Mouse (Mus musculus) hematopoietic stem cell, adult 5-6 weeks (primary cell): Measurements from ENCODE around the gene Mrgbp. TPM values are rescaled to one million over a fixed set of nuclear protein-coding genes. Genes with fewer than 3 reads are reported as not detected.

Experiments used
- ATAC-seq, 2 experiments: fragments of 125-278 bp in 1 of 2; replicated peaks in 1 of 2; 2 replicates each; pipeline ENCODE4 v1.8.0; 2016 to 2017; ENCODE audit warnings: inconsistent platforms in 2 of 2, mild to moderate bottlenecking in 2 of 2, moderate number of reproducible peaks in 2 of 2, low read depth in 1 of 2, moderate TSS enrichment in 1 of 2; ENCODE audit not compliant: low FRiP score in 2 of 2, poor library complexity in 2 of 2, severe bottlenecking in 2 of 2, insufficient read depth in 1 of 2, low TSS enrichment in 1 of 2
- total RNA-seq: library from RNA; stranded (forward); fragments of 172-1452, 232-1000 nt; gene quantifications from 2 replicates; pipeline ENCODE4 v1.2.3, GENCODE M21; 2017

Mrgbp gene
- total RNA-seq, 1 experiment from 2014 or later: 40.4 TPM

DNA sequence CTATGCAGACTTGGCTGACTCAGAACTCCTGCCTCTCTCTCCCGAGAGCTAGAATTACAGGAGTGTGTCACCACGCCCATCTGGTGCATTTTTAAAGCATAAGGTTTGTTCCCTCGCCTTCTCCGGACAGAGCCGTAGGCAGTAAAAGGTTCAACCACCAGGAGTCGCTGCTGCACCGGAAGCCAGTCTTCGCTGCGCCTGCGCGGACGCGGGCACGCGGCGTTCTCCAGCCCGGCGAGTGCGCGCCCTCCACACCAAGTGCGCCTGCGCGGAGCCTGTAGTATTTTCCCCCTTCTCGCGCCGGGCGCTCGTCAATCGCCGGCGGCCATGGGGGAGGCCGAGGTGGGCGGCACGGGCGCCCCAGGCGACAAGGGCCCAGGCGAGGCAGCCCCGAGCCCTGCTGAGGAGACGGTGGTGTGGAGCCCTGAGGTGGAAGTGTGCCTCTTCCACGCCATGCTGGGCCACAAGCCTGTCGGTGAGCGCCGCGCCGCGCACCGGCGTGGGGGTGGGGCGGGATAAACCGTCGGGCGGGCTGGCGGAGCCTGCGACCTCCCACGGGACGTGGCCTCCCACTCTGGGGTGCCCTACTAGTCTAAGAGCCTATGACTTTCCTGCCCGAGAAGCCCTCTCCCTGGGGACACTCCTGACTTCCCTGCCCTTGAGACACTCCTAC, 1.5 kb downstream of the Mrgbp start:
- ATAC-seq: peak; percentile 74 to 85

DNA sequence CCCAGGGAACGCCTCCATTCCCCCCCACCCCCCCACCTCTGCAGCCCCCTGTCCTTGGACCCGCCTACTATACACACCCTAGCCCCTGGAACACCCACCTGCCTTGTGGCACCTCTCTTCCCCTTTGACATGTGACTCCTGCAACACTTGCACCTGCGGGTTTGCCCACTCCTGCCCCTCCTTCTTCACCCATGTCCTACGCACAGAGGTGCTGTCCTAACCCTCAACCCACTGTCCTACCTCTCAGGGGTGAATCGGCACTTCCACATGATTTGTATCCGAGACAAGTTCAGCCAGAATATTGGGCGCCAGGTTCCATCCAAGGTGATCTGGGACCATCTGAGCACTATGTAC, 2.0 kb downstream of the Mrgbp start:
- no peak; a peak in 1 of 4 replicates for ATAC-seq

DNA sequence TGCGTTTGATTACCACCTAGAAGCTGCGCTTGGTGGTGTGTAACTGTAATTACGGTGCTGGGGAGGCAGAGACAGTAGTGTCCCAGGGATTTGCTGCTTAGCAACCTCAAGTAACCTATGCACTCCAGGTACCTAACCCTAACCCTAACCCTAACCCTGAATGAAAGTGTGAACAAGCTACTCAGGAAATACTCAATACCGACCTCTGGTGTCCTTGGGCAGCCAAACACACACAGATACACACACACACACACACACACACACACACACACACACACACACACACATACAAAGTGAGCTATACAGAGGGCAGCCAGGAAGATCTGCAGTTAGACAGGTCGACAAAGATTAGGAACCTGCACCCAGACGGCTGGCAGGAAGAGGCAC, 7.6 kb downstream of the Mrgbp start:
- ATAC-seq: peak in 1 of 2 experiments; percentile 6; a peak in 1 of 4 replicates

DNA sequence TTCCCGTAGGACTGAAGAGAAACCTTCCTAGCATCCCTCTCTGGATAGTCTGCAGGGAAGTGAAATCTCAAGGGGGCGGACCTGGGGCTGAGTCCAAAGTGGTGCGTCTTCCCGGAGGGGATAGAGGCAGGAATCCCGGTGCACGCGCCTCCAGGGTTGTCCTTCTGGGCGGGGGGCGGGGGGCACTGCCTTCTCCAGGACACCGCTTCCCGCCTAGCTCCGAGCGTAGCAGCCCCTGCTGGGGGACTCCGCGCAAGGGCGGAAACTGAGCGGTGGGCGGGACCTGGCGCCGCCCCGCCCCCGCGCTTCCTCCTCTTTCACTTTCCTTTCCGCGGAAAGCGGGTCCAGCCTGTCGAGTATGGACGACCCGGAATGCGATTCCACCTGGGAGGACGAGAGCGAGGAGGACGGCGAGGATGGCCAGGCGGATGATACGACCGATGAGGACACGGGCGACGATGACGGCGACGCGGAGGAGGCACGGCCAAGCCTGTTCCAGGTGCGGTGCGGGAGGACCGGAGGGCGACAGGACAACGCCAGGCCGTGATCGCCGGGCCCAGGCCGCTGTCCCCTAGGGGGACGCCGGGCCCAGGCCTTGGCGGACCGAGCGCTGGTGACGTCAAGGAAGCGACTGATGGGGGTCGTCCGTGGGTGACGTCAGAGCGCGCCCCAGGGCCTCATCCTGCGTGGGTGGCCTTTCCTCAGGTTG, 8.2 kb downstream of the Mrgbp start, which contains the start of gene Ogfr:
Ogfr (plus strand) TSS at position 123 of the 709 bp plus-strand sequence.
- ATAC-seq: peak; percentile 83 to 85

DNA sequence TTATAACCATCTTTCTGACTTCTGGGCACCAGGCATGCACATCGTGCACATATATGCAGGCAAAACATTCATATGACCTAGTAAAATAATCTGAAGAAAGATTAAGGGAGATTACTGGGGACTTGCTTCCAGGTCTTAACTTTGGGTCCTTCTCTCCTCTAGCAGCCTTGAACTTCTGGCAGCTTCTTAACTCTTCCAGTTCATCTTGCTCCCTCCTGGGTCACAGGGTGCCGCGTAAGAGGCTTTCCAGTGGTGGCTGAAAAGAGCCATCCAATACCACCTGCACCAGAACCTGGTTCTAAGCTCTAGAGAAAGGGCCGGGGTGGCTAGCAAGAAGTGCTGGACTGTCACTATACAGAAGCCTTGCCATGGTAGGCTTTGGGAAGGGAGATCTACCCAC, 16.4 kb downstream of the Mrgbp start, which contains the start of gene Col9a3:
Col9a3 (plus strand) TSS at position 301 of the 400 bp plus-strand sequence.
- ATAC-seq: no peak

DNA sequence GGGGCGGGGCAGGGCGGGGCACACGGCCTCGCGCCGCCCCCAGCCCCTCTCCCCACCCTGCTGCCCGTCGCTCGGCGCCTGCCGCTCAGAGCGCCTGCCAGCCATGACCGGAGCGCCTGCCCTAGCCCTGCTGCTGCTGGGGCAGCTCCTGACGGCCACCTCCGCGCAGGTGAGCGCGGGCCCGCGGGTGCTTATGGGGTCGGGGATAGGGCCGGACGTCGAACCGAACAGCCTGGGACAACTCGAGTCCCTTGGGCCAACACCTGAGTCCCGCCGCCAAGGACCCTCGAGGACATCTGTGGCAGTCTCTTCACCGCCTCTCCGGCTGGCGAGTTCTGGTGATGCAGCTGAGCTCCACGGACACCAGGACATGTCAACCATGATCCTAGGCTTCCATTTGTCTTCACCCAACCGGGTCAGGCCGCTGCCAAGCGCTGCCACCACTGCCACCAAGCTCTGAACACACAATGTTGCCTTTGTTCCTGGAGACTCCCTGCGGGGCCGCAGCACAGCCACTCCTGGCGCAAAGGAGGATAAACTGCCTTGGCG, 17.1 kb downstream of the Mrgbp start:
- no peak for ATAC-seq

DNA sequence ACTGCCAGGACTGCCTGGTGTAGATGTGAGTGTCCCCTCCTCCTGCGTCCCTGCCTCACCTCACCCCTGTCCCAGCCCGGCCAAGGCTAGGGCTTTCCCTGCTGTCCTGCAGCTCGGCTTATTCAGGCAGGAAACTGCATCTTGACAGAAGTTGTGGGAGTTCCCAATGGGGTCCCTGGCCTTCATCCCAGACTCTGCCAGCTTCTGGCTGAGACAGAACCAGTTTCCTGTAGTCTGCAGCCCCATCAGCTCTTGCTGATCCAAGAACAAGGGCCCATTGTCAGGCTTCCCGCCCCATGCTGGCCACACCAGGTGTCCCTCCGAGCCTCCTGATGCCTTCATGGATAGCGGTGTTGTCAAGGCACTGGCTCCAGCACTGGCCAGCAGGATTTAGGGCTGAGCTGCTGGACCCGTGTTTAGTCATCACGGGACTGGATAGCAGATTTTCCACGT, 19.5 kb downstream of the Mrgbp start:
- ATAC-seq: no peak

DNA sequence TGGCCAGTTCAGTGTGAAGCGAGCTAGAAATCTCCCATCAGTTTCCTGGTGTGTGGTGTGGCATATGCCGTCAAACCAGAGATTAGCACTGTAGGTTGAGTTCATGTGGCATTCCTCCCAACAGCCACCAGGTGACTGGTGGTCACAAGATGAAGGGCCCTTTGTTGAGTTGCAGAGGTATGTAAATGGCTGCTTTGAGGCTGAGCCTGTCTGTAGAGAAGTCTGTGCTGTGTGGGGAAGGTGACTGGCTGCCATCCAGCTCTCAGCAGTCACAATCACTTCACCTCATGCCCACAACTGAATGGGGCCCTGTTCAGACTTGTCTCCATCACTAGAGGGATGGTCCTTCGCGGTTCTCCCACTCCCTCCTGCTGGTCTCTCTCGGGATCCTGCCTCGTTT, 23.7 kb downstream of the Mrgbp start:
- ATAC-seq: no peak

DNA sequence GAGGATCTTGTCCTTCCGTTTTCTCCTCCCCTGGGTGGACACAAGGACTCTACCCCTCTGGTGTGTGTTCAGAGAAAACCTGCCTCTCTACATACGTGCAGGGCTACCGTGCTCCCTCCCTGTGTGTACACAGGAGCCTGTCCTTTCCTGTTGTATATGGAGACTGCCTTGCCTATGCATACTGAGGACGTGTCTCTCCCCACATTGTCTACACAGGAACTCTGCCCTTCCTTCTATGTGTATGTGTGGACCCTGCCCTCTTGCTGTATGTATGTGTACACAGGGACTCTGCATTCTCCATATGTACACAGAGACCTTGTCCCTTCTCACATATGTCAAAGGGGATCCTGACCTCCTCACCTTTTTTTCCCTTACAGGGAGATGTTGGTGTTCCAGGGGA, 29.2 kb downstream of the Mrgbp start:
- no peak for ATAC-seq

DNA sequence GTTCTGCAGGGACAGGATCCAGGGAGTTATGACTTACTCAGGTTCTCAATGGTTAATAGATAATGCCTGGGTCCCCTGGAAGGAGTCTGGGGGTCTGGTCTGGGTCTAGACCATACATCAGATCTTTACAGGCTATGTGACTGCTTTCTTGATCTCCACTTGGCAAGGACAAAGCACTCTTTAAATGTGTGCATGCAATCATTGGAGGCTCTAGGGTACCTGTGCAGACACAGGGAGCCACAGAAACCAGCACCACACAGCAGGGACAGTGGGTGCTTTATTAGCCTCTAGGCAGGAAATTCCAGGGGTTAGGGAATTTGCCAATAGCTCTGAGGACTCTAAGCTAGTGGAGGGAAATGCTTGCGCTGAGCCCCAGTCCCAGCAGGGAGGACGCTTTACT, 30.8 kb downstream of the Mrgbp start:
- no peak for ATAC-seq

Other genes with a start within 250 kb of the Mrgbp start
- gene Gata5, start 246.6 kb upstream of the Mrgbp start, total RNA-seq: not detected in 2 replicates
- 6.9 and 8.9 TPM in 2 replicates for gene Slco4a1, start 125.1 kb upstream of the Mrgbp start, total RNA-seq
- not detected in 2 replicates for gene Ntsr1, start 81.3 kb upstream of the Mrgbp start, total RNA-seq
- 53.9 and 58.5 TPM in 2 replicates for gene Ogfr, start 7.9 kb downstream of the Mrgbp start, total RNA-seq
- gene Col9a3, start 16.5 kb downstream of the Mrgbp start, total RNA-seq: 1.8 and 2.0 TPM in 2 replicates
- not detected in 2 replicates for gene Tcfl5, start 61.4 kb downstream of the Mrgbp start, total RNA-seq
- gene Dido1, start 128.7 kb downstream of the Mrgbp start, total RNA-seq: 86.0 and 95.8 TPM in 2 replicates
- 52.2 and 78.0 TPM in 2 replicates for gene Gid8, start 128.8 kb downstream of the Mrgbp start, total RNA-seq
- gene Slc17a9, start 144.0 kb downstream of the Mrgbp start, total RNA-seq: 7.3 and 9.4 TPM in 2 replicates
- not detected in 2 replicates for gene Bhlhe23, start 195.6 kb downstream of the Mrgbp start, total RNA-seq